Mouse (Mus musculus): ENCODE measurements at regions not wholly inside any gene's neighbourhood (a gene's known extent, or its start where the extent isn't known, plus 50 kb on each side); places are given as distances from the start of the nearest gene placed in this dataset.

GRCm38 (mm10) chr5:91828481-91828880 is 134.4 kb downstream of the Rchy1 start:
- no peak for DNase-seq (ENCODE audit: extremely low spot score, low read depth, low spot score)

- no peak for DNase-seq (ENCODE audit: extremely low spot score, low read depth, low spot score)
Measured at GRCm38 (mm10) chr5:91826636-91827035, 136.2 kb downstream of the Rchy1 start.

GRCm38 (mm10) chr5:91822844-91823576 is 139.9 kb downstream of the Rchy1 start:
- no peak for DNase-seq (ENCODE audit: extremely low spot score, low read depth, low spot score)

GRCm38 (mm10) chr5:91818800-91819199 is 144.1 kb downstream of the Rchy1 start:
- no peak for DNase-seq (ENCODE audit: extremely low spot score, low read depth, low spot score)

- no peak for DNase-seq (ENCODE audit: extremely low spot score, low read depth, low spot score)
Measured at GRCm38 (mm10) chr5:91818195-91818594, 144.7 kb downstream of the Rchy1 start.

- no peak for DNase-seq (ENCODE audit: extremely low spot score, low read depth, low spot score)
Measured at GRCm38 (mm10) chr5:91816376-91816950, 146.4 kb downstream of the Rchy1 start.

GRCm38 (mm10) chr5:91814956-91815355 is 147.9 kb downstream of the Rchy1 start:
- no peak for DNase-seq (ENCODE audit: extremely low spot score, low read depth, low spot score)

- no peak for DNase-seq (ENCODE audit: extremely low spot score, low read depth, low spot score)
Measured at GRCm38 (mm10) chr5:91814417-91814762, 148.5 kb downstream of the Rchy1 start.

GRCm38 (mm10) chr5:91813547-91814416 is 149.1 kb downstream of the Rchy1 start:
- no peak for DNase-seq (ENCODE audit: extremely low spot score, low read depth, low spot score)

GRCm38 (mm10) chr5:91807070-91808065 is 155.5 kb downstream of the Rchy1 start:
- DNase-seq (ENCODE audit: extremely low spot score, low read depth, low spot score): no peak

- DNase-seq (ENCODE audit: extremely low spot score, low read depth, low spot score): no peak
Measured at GRCm38 (mm10) chr5:91801297-91801980, 161.4 kb downstream of the Rchy1 start.

GRCm38 (mm10) chr5:91797362-91797761 is 165.5 kb downstream of the Rchy1 start:
- DNase-seq (ENCODE audit: extremely low spot score, low read depth, low spot score): no peak

- no peak for DNase-seq (ENCODE audit: extremely low spot score, low read depth, low spot score)
Measured at GRCm38 (mm10) chr5:91792732-91793131, 170.1 kb downstream of the Rchy1 start.

GRCm38 (mm10) chr5:91790412-91790811 is 172.5 kb downstream of the Rchy1 start:
- DNase-seq (ENCODE audit: extremely low spot score, low read depth, low spot score): no peak

GRCm38 (mm10) chr5:91783966-91784365 is 178.9 kb downstream of the Rchy1 start:
- no peak for DNase-seq (ENCODE audit: extremely low spot score, low read depth, low spot score)

GRCm38 (mm10) chr5:91776971-91777370 is 185.9 kb downstream of the Rchy1 start:
- no peak for DNase-seq (ENCODE audit: extremely low spot score, low read depth, low spot score)

- no peak for DNase-seq (ENCODE audit: extremely low spot score, low read depth, low spot score)
Measured at GRCm38 (mm10) chr5:91774065-91774464, 188.8 kb downstream of the Rchy1 start.

- no peak for DNase-seq (ENCODE audit: extremely low spot score, low read depth, low spot score)
Measured at GRCm38 (mm10) chr5:91767886-91768285, 195.0 kb downstream of the Rchy1 start.

- DNase-seq (ENCODE audit: extremely low spot score, low read depth, low spot score): no peak
Measured at GRCm38 (mm10) chr5:91767060-91767459, 195.8 kb downstream of the Rchy1 start.

- no peak for DNase-seq (ENCODE audit: extremely low spot score, low read depth, low spot score)
Measured at GRCm38 (mm10) chr5:91764621-91765020, 198.2 kb downstream of the Rchy1 start.

Measured in hindlimb bud, embryonic 11.5 days (tissue).